Mouse (Mus musculus): Measurements from ENCODE around the gene 2610301B20Rik.
"Not testable (repeated sequence)": the region's sequence is repeated elsewhere in the genome, so short reads cannot be mapped to it uniquely, and the experiment has no call there.

Gene 2610301B20Rik

DNA sequence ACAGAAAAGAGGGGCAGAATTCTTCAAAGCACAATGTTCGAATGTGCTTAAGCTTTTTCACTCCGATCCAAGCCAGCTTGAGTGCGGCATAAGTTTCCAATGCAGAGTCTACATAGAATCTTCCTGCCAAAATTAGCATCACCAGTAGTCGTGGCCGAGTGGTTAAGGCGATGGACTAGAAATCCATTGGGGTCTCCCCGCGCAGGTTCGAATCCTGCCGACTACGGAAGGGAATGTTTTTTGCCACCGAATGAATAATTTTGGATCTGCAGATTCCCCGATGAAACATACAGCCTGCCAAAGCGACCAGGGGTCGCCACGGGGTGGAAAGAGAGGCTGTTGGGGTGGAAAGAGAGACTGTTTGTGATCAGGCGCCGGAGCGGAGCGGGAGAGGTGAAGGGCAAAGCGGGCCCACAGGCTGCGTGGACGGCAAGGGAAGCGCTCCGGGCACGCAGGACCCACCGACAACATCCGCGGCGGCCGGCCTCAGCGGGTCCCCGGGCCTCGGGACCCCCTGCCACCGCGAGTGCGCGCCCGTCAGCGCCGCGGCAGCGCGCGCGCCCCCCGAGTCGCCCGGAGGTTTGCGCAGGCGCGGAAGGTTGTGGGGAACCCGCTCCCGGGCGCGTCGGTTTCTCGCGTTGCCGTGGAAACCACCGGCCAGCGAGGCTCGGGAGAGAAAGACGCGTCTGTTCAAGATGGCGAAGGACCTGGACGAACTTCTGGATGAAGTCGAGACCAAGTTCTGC is at the start of gene 2610301B20Rik:
2610301B20Rik (plus strand) TSS at position 579 of the 746 bp plus-strand sequence.
- DNase-seq = peak; percentile 91

DNA sequence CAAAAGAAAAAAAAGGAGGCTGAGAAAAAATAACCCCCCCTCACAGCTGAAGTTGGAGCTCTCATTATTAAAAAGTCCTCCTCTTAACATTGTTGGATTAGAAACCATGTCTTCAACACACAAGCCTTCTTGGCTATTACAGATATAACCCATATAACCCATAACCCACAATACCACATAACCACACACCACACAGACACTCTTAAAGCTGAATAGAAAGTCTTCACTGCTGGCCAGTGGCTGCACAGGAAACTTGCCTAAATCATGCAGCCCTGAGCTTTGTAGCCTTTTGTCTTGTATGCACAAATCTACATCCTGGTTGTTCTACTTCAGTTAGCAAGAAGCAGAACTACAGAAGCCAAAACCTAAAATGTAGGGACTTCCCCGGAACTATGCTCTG is 41.0 kb upstream of the 2610301B20Rik start:
- DNase-seq = no peak

DNA sequence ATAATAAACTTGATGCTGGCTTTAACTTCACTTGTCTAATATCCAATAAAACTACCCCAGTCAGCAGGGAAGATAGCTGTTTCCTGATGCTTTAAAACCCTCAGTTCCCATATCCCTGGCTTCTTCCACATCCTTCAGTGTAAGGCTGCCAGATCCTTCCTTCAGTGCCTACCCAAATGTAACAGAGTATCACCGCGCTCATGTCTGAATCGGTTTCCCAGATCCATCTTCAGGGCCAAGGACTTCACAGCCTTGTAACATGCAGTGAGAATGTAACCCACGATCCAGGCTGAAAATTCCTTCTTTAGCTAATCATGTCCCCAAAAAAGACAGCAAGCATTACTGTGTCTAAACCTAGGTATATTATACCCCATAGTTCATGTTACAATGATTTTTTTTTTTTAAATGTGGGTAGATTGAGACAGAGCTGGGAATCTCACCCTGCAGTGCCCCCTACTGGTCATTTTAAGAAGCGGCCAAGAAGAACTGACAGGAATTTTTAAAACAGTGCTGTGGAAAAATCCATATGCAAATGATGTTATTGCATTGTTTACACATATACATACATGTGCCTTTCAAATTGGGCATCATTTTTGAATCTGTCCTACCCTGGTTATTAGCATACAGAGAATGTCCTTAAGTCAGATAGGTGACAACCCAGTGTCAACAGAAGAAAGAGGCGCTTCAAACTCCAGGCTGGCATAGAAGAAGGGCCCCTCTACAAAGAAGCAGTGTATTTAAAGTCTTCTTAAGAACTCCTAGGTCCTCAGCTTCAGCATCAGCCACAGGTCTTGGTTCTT is 38.8 kb upstream of the 2610301B20Rik start:
- DNase-seq = no peak

DNA sequence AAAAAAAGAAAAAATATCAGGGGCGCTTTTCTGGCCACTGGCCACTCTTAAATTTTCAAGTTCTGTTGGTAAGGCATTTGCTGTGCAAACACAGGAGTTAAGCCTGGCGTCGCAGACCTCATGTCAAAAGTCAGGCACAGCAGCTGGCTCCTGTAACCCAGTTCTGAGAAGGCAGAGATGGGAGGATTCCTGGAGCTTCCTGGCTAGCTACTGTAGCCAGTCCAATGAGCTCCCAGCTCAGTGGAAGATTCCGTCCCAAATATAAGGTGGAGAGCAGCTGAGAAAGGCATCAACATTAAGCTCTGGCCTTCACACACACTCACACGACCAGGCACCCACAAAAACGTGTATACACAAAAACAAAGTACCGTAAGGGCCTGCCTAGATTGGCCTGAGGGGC is 28.4 kb upstream of the 2610301B20Rik start:
- no peak for DNase-seq

DNA sequence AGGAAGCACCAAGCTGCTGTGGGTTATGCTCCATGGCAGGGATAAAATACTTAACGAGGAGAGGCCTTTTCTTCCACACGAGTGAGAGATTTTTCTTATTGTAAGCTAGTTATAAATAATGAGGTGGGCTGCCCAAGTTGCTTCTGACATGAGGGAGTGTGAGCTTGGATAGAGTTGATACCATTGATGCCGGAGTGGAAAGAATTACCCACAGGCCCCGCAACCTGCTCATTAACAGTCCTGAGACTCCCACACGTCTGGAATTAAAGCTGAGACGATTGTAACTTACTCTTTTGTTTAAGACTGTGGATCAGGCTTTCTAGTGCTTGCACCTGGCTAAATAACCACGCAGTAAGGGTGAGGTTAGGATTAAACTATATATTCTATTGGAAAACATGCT is 24.5 kb upstream of the 2610301B20Rik start:
- DNase-seq = no peak

DNA sequence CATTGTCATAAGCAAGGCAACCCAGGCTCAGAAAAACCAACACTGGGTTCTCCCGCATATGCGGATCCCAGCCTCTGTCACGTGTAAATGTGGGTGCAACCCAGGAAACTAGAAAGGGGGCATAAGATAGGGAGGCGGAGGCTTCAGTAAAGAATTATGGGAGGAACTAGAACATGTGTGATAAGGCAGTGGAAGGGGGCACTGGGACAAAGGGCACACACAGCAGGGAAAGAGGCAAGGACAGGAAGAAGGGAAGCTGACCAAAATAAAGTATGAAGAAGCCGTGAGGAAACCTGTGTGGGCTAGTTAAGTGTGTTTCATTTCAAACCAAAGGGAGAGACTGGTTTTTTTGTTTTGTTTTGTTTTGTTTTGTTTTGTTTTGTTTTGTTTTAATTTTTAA is 23.3 kb upstream of the 2610301B20Rik start:
- DNase-seq = no peak

DNA sequence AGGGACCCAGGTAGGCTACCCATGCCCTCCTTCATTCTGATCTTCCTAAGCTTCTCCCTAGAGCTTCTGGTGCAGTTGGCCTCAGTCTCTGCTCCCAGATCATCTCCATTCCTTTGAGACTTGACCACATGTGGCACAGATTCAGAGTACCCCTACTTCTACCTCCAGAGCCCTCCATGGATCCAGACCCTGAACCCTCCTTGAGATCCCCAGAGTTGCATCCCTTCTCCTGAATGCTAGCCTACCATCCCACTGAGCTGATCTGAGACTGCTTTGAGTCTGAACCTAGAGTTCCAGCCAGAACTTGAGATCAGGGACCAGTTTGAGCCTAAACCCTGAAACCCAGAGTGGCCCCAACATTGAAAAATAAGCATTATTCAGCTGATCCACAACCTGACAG is 15.1 kb upstream of the 2610301B20Rik start:
- DNase-seq = no peak

DNA sequence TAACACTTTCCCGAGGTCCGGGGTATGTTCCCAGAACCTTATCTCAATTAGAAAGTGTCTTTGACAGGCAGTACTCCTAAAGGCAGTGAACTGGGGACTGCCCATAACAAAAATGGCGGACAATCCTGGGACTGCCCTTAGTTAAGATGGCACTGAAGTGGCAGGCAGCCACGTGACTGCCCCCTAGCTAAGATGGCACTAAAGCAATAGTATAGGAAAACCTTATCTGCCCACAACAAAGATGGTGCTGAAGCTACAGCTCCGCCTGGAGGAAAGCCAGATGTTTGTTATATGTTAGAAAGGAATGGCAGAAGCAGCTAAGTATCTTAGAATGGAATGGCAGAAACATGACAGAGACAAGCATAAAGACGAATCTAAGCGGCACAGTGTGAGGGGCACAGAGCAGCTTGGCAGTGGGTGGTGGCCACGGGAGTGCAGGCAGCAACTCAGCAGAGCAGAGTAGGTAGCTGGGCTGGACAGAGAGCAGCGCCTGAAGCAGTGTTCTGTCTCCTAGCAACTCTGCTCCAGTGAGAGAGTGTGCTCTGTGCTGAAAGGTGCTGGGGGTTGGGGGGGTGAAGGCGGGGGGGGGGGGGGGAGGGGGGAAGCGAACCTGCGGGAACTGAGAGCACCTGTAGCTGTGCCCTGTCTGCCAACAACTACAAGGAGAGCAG is 14.3 kb upstream of the 2610301B20Rik start:
- DNase-seq = no peak

DNA sequence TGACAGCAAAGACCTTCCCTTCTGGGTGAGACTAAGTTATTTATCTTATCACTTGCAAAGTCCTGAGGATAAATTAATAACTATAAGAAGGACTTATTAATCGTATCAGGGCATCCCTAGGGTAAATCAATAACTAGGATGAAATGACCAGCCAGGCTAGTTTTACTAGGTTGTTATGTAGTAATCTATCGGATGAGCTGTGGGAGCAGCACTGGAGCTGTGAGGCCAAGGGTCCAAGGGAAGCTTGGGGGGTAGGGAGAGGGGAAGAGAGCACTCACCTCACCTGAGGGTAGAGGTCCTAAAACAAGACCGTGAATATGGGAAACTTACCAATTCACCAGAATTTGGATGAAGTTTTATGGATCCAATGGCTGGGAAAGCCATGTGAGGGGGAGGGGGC is 13.5 kb upstream of the 2610301B20Rik start:
- DNase-seq = no peak

DNA sequence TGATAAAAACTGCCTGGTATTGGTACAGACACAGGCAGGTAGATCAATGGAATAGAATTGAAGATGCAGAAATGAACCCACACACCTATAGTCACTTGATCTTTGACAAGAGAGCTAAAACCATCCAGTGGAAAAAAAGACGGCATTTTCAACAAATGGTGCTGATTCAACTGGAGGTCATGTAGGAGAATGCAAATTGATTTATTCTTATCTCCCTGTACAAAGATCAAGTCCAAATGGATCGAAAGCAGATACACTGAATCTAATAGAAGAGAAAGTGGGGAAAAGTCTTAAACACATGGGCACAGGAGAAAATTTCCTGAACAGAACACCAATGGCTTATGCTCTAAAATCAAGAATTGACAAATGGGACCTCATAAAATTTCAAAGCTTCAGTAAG is 11.4 kb upstream of the 2610301B20Rik start:
- DNase-seq = not testable (repeated sequence)

DNA sequence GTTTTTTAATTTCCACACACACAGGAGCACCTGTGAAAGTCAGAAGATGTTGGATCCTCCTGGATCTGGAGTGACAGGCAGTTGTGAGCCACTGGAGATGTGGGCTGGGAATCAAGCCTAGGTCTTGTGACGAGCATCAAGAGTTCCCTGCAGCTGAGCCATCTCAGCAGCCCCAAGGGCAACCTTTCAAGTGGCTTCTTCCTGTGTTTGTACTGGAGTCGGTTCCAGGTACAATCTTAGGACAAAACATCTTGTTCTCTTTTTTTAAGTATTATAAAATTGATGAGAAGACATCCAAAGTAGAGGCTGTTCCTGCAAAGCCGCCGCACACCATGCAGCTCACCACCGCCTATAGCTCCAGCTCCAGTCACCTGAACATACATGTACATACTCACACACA is 2.1 kb upstream of the 2610301B20Rik start:
- no peak for DNase-seq

DNA sequence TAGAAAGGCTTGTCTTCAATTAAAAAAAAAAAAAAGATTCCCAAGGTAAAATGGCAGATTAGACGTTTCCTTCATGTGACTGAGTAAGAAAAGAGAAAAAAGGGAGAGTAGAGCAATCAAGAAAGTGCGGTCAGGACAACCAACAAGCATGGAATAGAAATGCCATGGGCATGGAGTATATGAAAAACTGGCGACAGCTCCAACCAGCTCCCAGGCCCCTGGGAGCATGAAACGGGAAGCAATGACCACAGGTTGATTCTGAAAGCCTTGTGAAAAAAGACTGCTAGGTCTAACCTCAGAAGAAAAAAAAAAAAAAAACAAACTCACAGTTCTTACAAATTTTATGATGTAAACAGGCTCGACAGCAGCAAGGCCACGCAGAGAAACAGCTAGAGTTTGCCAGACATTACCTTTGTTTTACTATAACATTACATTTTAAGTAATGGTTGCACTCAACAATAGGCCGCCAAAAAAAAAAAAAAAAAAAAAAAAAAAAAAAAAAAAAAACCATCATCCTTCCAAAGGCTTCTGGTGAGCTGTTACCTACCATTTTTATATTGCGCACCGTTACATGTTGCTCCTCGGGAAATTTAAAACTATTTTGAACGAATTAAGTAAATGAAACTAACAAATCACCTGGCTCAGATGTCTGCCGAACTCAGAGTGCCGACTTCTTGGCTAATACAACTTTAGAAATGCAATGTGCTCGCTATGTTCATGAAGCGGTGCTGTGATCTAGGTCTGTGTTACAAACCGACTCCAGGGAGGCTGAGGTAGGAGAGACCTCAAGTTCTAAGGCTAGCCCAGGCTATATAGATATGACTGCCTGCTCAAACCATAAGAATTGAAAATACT is 1.4 kb upstream of the 2610301B20Rik start:
- no peak for DNase-seq

DNA sequence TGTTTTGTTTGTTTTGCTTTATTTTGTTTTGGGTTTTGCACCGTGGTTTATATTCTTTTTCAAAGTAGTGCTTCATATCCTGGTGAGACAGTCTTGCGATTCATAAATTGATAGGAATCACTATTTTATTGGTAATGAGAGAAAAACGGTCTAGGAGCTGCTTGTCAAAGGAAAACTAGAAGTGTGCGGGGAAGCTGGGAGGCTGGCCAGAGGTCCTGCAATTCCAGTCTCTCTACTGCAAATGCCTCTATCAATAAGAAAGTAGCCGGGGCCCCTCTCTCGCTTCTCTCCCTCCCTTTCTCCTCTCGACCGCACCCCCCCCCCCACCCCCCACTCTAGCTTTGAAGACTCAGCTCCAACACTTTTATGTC is 764 bp upstream of the 2610301B20Rik start:
- DNase-seq = no peak

DNA sequence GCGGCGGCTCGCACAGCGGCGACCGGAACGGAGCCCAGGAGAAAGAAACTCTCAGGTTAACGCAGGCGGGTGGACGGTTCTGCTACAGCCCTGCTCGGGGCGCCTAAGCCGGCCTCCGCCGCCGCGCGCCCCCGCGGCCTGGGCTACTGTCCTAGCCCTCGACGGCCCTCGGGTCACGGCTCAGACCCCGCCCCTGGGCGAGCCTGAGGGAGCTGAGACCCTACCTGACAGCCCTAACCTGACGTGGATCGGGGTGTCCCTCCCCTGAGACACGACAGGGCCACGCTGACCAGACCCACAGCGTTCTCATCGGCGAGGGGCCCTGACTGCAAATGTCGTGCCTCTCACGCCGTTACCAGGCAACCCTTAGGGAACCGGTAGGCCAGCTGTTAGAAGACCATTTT is 422 bp downstream of the 2610301B20Rik start:
- no peak for DNase-seq

DNA sequence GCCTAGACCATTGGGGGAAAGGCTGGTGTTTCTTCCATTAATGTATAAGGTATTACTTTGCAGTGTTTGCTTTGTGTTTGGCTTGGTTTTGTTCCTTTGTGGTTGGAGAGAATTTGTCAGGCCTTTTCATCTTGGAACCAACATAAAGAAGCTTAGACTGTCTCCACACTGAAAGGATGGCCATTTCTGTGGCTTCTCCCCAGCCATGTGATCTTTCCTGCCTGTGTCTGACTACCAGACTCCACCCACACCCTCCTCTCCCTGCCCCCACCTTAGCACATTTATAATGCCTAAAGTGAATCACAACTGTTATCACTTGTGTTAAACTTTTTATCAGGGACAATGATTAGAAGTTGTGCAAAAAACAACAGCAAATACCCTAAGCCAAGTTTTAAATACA is 1.1 kb downstream of the 2610301B20Rik start:
- DNase-seq = peak; percentile 5

DNA sequence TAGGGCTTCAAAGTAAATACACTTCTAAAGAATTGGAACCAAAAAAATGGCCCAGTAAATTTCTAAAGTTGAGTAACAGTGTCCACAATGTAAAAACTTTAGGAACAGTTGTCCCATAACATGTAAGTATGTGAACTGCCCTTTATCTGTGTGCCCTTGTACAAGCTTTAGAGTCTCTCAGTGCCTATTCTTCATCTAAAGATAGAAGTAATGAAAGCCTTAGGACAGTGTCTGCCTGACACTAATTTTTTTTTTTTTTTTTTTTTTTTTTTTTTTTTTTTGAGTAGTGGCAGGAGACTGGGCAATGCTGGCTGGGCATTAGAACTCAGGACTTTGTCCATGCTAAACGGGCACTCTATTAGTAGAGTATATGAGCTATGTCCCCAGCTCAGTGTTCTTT is 2.8 kb downstream of the 2610301B20Rik start:
- no peak for DNase-seq

DNA sequence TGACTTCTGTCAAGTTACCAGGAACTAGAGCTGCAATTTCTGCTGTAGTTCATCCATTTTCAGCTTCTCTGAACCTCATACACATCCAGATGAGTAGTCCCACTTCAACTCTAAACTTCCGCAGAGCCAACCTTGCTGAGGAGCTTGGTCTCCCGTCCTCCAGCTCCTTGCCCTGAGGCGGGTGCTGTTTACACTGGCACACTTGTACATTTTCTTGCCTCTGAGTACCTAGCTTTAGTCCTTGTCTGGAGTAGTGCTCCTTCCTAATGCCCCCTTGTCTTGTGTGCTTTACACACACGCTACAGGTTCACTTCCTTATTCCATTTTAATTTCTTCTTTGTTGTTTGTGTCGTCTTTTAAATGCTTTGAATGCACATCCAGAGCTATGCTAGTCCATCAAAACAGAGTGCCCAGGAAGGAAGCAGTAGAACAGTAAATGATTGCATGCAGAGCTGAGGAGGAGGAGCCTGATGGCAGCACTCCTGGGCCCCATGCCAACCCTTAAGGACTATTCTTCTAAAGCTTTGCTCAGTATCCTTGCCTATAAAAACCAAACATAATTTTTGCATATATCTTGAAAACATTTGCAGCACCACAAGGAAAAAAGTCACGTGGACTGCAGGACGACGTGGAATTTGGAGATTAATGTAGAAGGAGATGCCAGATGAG is 9.6 kb downstream of the 2610301B20Rik start:
- DNase-seq = no peak

DNA sequence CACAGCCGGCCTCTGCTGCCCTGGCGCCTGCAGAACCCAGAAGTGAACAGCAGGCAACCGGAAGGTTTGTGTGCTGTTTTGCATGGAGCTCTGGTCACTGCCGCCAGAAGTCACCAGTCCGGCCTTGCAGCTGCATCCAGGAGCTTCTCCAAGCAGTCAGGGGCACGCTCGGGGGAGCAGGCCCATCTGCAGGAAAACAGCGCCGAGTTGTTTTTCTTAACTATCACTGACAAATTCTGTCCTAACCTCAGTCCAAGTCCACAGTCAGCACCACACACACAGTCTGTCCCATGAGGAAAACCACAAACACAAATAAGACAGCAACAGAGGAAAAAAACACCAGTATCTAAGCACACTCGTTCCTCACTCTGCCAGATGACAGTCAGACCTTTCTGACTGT is 14.5 kb downstream of the 2610301B20Rik start:
- DNase-seq = no peak

DNA sequence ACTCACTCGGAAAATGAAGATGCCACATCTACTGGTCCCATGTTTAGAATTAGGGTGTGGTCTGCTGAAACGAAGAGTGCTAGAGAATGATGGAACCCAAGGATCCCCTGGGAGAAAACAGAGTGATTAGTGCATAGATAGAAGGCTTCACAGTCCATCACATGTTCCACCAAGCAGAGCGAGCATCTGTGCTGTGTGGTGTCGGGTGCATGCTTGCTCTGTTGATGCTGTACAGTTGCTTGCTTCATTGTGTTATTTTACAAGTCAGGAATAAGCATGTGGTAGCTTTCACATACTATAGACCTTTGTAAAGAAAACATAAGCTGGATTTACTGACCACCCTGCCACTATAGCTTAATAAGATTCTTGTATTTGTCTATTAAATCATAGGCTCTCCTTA is 22.0 kb downstream of the 2610301B20Rik start:
- no peak for DNase-seq

DNA sequence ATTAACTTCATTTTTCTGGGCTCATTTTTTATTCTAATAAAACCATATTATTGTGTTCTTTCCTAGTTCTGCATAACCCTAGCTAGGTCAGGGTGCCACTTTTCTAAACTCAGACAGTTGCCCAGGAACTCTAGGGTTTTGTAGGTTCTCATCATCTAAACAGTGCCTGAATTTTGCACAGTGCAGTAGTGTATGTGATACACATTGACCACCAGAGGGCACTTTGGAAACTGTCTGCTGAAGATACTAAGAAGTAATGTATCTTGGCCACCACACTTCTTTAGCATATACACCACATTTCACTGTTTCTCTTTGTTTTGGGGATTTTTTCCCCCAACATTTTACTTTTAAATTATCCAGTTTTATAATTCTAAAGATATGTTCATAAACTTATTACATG is 22.6 kb downstream of the 2610301B20Rik start:
- DNase-seq = no peak

DNA sequence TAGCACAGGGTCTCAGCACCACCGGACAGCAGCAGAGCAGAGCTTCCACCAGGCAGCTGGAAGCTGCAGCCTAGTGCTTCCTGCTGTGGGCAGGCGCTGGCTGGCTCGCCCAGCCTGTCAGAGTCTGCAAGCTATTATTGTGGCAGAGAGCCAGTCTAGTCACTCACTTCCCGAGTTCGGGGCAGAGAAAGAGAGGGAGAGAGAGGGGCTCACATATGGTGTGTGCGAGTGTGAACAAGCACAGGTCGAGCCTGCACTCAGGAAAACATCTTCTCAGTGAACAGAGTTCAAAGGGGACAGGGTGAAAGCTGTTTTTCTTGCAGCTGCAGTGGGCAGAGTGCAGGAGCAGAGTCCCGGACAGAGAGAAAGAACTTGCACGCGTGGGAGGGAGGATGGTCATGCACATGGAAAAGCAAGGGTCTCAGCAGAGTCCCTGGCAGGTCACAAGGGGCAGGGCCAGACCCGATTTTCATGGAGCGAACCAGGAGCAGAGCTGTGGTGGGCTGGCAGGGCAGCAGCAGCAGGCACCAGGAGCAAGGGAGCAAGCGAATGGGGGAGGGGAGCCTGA is 31.0 kb downstream of the 2610301B20Rik start:
- DNase-seq = no peak

DNA sequence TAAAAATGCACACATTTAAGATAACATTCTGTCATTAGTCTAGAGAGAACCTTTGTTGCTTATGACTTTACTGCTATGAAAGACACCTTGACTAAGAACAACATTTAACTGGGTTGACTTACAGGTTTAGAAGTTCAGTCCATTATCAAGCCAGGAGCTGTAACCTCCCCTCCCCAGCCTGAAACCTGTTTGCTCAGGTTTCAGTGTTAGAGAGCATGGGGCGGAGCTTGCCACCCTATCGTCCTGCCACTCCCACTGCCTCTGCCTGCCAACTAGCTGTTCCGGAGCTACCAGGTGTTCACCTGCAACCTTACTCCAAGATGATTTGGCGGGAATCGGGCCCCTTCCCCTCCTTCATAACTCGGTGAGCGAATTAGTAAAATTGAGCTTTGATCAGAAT is 37.1 kb downstream of the 2610301B20Rik start:
- peak; percentile 59 for DNase-seq

All from kidney, adult 18-20 months (tissue).